Mouse (Mus musculus) hindbrain, embryonic 11.5 days (tissue): ENCODE measurements around the gene Apoc3. TPM values are rescaled to one million over a fixed set of nuclear protein-coding genes. Genes with fewer than 3 reads are reported as not detected.

Experiments used
- ATAC-seq: fragments of 200-750 bp; cut with Nextera tagmentation; 2 replicates; pipeline ENCODE4 v1.8.0; 2017; ENCODE audit warnings: mild to moderate bottlenecking, moderate TSS enrichment, moderate library complexity; ENCODE audit not compliant: low FRiP score
- DNase-seq: peaks from one replicate; pipeline ENCODE4 v3.0.0-alpha.2; 2015; ENCODE audit warnings: low spot score
- H3K27ac ChIP-seq: fragments of 300-500 bp; sonication (generic); 2 replicates; pipeline ENCODE4 v1.5.1; 2014; ENCODE audit warnings: mild to moderate bottlenecking, low read depth, low read length
- H3K27me3 ChIP-seq: fragments of 300-500 bp; sonication (generic); 2 replicates; pipeline ENCODE4 v1.6.1; 2014; ENCODE audit warnings: mild to moderate bottlenecking, low read length, moderate library complexity, mixed read lengths; ENCODE audit not compliant: control insufficient read depth, insufficient read depth
- H3K36me3 ChIP-seq: fragments of 300-500 bp; sonication (generic); 2 replicates; pipeline ENCODE4 v1.6.1; 2014; ENCODE audit warnings: mild to moderate bottlenecking, low read length, moderate library complexity, mixed read lengths; ENCODE audit not compliant: control insufficient read depth, insufficient read depth
- H3K4me1 ChIP-seq: fragments of 300-500 bp; sonication (generic); replicated peaks from 2 replicates; pipeline ENCODE4 v1.6.1; 2014; ENCODE audit warnings: low read length, mixed read lengths; ENCODE audit not compliant: control insufficient read depth, insufficient read depth
- H3K4me2 ChIP-seq: fragments of 300-500 bp; sonication (generic); replicated peaks from 2 replicates; pipeline ENCODE4 v1.6.1; 2014; ENCODE audit warnings: mild to moderate bottlenecking, low read depth, low read length
- H3K4me3 ChIP-seq: fragments of 300-500 bp; sonication (generic); 2 replicates; pipeline ENCODE4 v1.5.1; 2014; ENCODE audit warnings: low read depth, low read length
- H3K9ac ChIP-seq: fragments of 300-500 bp; sonication (generic); 2 replicates; pipeline ENCODE4 v1.6.1; 2014; ENCODE audit warnings: low read depth, low read length
- H3K9me3 ChIP-seq: fragments of 300-500 bp; sonication (generic); 2 replicates; pipeline ENCODE4 v1.6.1; 2016; ENCODE audit warnings: low read length; ENCODE audit not compliant: control insufficient read depth
- WGBS: fragments of 180-500 bp; shearing (Covaris S2); extraction: QIAGEN DNeasy Blood & Tissue Kit; methylation state at CpG from one replicate; pipeline ENCODE4 v1.1.7; 2014; 5-methylcytosine and 5-hydroxymethylcytosine counted together
- polyA plus RNA-seq: library from polyadenylated mRNA; unstranded; fragments of >200 nt; fragmentation: Nextera tagmentation; extraction: Ambion mirVana; gene quantifications from 2 replicates; pipeline ENCODE4 v1.2.1, GENCODE M21; 2014

Gene Apoc3
- polyA plus RNA-seq, 1 experiment from 2014 or later: not detected

- ATAC-seq: no peak
- DNase-seq: no peak
- H3K4me2 ChIP-seq: no peak overlapping the region
- 73% methylated on average over 5 of the region's 5 CpGs for WGBS
- no peaks in the 10 kb centered on the region for H3K4me1 ChIP-seq
- peaks cover 3% of the 10 kb centered on the region for H3K36me3 ChIP-seq
- H3K9ac ChIP-seq: no peak overlapping the region
- H3K27me3 ChIP-seq: no peaks in the 10 kb centered on the region
- no peak overlapping the region for H3K27ac ChIP-seq
- H3K9me3 ChIP-seq: no peaks in the 10 kb centered on the region
- no peak overlapping the region for H3K4me3 ChIP-seq
These were observed 10.3 kb downstream of the Apoc3 start for GRCm38 (mm10) chr9:46224945-46225660.

- H3K4me3 ChIP-seq: no peak overlapping the region
- no peak for DNase-seq
- peaks cover 3% of the 10 kb centered on the region for H3K36me3 ChIP-seq
- H3K27me3 ChIP-seq: no peaks in the 10 kb centered on the region
- H3K4me1 ChIP-seq: no peaks in the 10 kb centered on the region
- no peaks in the 10 kb centered on the region for H3K9me3 ChIP-seq
- 83% methylated on average over 3 of the region's 3 CpGs for WGBS
- ATAC-seq: no peak
- H3K4me2 ChIP-seq: no peak overlapping the region
- no peak overlapping the region for H3K27ac ChIP-seq
- no peak overlapping the region for H3K9ac ChIP-seq
These were observed 11.3 kb downstream of the Apoc3 start for GRCm38 (mm10) chr9:46224101-46224500.

GRCm38 (mm10) chr9:46223090-46223489, 12.3 kb downstream of the Apoc3 start:
- Histone ChIP-seq H3K9ac (no peak overlapping the region), H3K27me3 (no peaks in the 10 kb centered on the region), H3K4me2 (no peak overlapping the region), H3K27ac (no peak overlapping the region), H3K9me3 (no peaks in the 10 kb centered on the region), H3K36me3 (peaks cover 3% of the 10 kb centered on the region), H3K4me3 (no peak overlapping the region), H3K4me1 (no peaks in the 10 kb centered on the region)
- ATAC-seq (no peak), DNase-seq (no peak)
- WGBS: 86% methylated on average over 6 of the region's 6 CpGs

- H3K4me1 ChIP-seq: no peaks in the 10 kb centered on the region
- no peak overlapping the region for H3K4me2 ChIP-seq
- peaks cover 3% of the 10 kb centered on the region for H3K36me3 ChIP-seq
- ATAC-seq (no peak), DNase-seq (no peak)
- no peaks in the 10 kb centered on the region for H3K9me3 ChIP-seq
- no peak overlapping the region for H3K27ac ChIP-seq
- H3K9ac ChIP-seq: no peak overlapping the region
- H3K4me3 ChIP-seq: no peak overlapping the region
- 87% methylated on average over 8 of the region's 9 CpGs for WGBS
- H3K27me3 ChIP-seq: no peaks in the 10 kb centered on the region
These were observed 17.3 kb downstream of the Apoc3 start for GRCm38 (mm10) chr9:46218176-46218575.

GRCm38 (mm10) chr9:46216744-46217470, 18.5 kb downstream of the Apoc3 start:
- ATAC-seq (no peak), DNase-seq (no peak)
- Histone ChIP-seq H3K4me1 (no peaks in the 10 kb centered on the region), H3K4me2 (no peak overlapping the region), H3K36me3 (peaks cover under 1% of the 10 kb centered on the region), H3K4me3 (no peak overlapping the region), H3K27me3 (no peaks in the 10 kb centered on the region), H3K9me3 (no peaks in the 10 kb centered on the region), H3K27ac (no peak overlapping the region), H3K9ac (no peak overlapping the region)
- WGBS: 94% methylated on average over 13 of the region's 13 CpGs

GRCm38 (mm10) chr9:46215338-46216322, 19.8 kb downstream of the Apoc3 start:
- Histone ChIP-seq H3K27me3 (no peaks in the 10 kb centered on the region), H3K4me3 (no peak overlapping the region), H3K27ac (no peak overlapping the region), H3K9ac (no peak overlapping the region), H3K4me1 (no peaks in the 10 kb centered on the region), H3K9me3 (no peaks in the 10 kb centered on the region), H3K4me2 (no peak overlapping the region), H3K36me3 (no peaks in the 10 kb centered on the region; the same call in none of the 2 replicates)
- DNase-seq (no peak), ATAC-seq (no peak)
- WGBS: 90% methylated on average over 11 of the region's 11 CpGs

GRCm38 (mm10) chr9:46214946-46215337, 20.5 kb downstream of the Apoc3 start:
- no peaks in the 10 kb centered on the region for H3K4me1 ChIP-seq
- no peaks in the 10 kb centered on the region for H3K9me3 ChIP-seq
- H3K36me3 ChIP-seq: no peaks in the 10 kb centered on the region; the same call in none of the 2 replicates
- H3K9ac ChIP-seq: no peak overlapping the region
- no peak overlapping the region for H3K4me2 ChIP-seq
- no peak for DNase-seq
- no peaks in the 10 kb centered on the region for H3K27me3 ChIP-seq
- no peak overlapping the region for H3K4me3 ChIP-seq
- H3K27ac ChIP-seq: no peak overlapping the region
- no peak for ATAC-seq
- WGBS: 92% methylated on average over 10 of the region's 10 CpGs

GRCm38 (mm10) chr9:46214276-46214675, 21.2 kb downstream of the Apoc3 start:
- H3K4me1 ChIP-seq: no peaks in the 10 kb centered on the region
- DNase-seq (no peak), ATAC-seq (no peak)
- 89% methylated on average over 4 of the region's 4 CpGs for WGBS
- H3K27ac ChIP-seq: no peak overlapping the region
- H3K36me3 ChIP-seq: no peaks in the 10 kb centered on the region; the same call in none of the 2 replicates
- H3K9me3 ChIP-seq: no peaks in the 10 kb centered on the region
- H3K4me3 ChIP-seq: no peak overlapping the region
- no peak overlapping the region for H3K4me2 ChIP-seq
- no peak overlapping the region for H3K9ac ChIP-seq
- H3K27me3 ChIP-seq: no peaks in the 10 kb centered on the region
